Mouse (Mus musculus) cerebellum, postnatal 25 days (tissue): ENCODE results near the gene Csdc2.

Experiments used
- DNase-seq, 2 experiments: peaks; one replicate each; pipeline ENCODE4 v3.0.0; 2021; ENCODE audit warnings: mixed read lengths in 2 of 2

Csdc2 gene

DNA sequence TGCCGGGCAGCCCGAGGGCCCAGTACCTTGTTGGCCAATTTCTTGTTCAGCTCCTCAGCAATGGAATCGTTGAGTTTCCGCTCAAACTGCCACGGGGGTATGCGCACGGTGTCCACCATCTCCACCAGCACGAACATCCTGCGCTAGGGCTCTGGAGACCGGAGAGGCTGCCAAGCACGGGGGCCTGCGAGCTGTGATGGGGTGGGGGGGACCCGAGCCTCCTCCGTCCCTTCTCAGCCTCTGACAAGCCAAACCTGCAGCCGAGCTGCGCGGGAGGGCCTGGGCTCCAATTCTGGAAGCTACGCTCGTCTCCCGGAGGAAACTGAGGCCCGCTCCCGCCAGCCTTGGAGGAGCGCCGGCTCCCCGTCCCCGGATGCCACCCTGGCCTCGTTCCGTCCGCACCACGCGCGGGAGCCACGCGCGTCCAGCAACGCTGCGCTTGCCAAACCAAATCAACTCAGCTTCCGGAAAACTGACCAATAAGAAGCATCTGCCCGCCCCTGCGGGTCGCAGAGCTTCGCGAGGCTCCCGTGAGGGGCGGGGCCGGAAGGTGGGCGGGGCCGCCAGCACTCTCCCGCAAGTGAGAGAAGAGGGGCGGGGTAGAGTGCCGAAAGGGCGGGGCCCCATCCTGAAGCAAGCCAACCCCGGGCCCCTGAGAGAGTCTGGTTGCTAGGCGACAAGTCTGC is 10.7 kb upstream of the Csdc2 start, which contains the start of gene Polr3h:
Gene Polr3h, minus strand, starts transcription at position 481 of the 686 bp plus-strand sequence.
- peak; percentile 92 to 98 for DNase-seq

DNA sequence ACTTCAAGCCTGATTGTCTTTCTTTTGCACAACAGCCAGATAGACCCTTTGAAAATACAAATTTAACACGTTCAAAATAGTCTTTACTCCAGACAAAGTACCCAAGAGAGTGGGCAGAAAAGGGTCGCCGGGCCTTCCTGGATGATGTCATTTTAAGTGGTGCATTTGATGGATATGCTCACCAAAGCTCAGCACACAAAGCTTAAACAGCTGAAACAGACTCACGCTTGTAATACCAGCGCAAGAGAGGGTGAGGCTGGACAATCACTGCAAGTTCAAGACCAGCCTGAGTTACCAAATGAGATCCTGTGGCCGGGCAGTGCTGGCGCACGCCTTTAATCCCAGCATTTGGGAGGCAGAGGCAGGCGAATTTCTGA is 10.1 kb upstream of the Csdc2 start:
- DNase-seq: no peak

- DNase-seq: no peak
These were observed 8.8 kb upstream of the Csdc2 start for GRCm38 (mm10) chr15:81927741-81928140.

DNA sequence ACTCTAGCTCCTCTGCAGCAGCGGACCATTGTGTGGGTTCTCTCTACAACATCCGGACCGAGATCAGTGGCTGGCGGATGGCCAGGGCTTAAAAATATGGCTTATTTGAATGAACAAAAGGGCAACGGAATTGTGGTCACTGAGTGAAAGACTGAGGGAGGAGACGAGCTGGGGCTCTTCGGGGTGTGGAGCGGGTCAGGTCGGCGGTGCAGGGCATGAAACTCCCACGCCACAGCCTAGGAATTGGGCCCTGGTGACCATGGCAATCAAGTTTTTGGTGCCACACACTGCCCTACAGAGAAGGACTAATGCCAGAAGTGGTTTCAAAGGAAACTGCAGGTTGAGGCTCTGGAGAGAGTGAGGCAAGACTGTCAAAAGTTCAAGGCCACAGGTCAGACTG is 8.3 kb upstream of the Csdc2 start:
- no peak for DNase-seq

DNA sequence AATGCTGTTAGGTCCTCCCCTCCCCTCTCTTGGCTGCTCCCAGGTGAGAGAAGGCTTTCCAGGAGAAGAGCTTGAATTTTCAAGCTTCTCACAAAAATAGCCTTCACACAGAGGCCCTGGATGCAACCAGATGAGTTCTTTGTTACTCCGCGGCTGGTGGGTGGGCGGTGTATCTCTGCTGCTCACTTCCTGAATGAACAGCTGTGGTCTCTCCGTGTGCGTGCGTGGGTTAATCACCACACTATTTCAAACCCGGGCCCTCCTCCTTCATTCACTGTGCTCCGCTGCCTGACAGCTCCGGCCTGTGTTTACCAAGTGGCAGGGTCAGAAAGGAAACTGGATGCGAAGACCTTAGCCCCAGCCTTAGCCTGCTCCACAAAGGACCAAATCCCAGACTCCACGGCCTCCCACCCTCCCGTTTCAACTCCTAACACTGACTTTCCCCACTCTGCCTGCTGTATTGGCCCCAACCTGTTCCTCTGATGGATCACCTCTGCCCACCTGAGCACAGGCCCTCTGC is 3.5 kb upstream of the Csdc2 start:
- no peak for DNase-seq

- DNase-seq: no peak
These were observed 2.6 kb upstream of the Csdc2 start for GRCm38 (mm10) chr15:81933986-81934385.

GRCm38 (mm10) chr15:81935869-81936637 is 506 bp upstream of the Csdc2 start:
- no peak for DNase-seq

DNA sequence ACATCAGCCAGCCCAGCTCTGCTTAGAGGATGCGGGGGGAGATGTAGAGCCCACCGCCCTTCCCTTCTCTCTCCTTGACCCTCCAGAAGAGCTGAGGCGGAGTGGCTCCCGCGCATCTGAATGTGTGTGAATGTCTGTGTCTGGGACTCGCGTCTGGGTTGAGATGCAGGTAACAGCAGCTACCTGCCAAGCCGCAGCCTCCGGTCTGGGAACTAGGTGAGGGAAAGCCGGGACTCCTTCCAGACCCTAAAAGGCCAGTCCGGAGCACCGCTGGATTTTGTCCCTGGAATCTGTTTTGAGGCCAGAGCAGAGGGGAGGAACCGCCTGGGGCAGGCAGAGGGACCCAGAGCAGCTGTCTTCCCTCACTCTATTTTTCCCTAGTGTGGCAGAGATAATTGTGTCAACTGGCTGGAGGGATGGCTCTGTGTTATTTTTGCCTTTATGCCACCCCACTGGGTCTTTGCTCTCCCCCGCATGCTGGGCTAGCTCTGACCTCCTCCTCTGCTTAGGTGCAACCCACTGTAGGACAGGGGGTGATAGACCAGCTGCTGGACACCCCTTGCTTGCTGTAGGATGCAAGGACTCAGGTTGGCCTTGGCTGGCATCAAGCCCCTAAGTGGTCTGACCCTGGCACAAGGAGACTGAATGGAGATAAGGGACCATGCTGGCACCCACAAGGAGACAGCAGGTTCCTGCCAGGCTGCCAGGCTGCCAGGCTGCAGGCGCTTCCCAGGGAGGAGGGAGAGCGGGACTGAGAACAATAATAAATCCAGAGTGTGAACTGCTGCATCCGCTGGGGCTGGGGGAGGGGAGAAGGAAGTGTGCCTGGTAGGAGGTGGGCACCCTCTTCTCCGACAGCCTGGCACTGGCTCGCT is 776 bp downstream of the Csdc2 start:
- peak; percentile 62 to 69 for DNase-seq

DNA sequence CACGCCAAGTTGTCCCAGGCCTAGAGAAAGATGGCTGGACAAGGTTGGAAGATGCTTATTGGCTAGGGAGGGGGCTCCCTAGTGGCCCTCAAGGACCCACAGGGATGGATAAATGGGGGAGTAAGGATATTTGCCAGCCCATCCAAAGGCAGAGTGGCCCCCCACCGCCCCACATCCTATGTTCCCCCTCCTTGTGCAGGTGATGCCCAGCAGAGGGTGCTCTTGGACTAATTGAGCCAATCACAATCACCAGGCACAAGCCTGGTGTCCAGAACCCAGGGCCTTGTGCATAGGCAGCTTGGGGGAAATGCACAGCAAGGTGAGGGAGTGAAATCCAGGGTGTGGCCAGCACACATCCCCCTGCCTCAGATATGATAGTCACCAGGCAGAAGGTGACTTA is 1.7 kb downstream of the Csdc2 start:
- peak; percentile 75 to 85 for DNase-seq

DNA sequence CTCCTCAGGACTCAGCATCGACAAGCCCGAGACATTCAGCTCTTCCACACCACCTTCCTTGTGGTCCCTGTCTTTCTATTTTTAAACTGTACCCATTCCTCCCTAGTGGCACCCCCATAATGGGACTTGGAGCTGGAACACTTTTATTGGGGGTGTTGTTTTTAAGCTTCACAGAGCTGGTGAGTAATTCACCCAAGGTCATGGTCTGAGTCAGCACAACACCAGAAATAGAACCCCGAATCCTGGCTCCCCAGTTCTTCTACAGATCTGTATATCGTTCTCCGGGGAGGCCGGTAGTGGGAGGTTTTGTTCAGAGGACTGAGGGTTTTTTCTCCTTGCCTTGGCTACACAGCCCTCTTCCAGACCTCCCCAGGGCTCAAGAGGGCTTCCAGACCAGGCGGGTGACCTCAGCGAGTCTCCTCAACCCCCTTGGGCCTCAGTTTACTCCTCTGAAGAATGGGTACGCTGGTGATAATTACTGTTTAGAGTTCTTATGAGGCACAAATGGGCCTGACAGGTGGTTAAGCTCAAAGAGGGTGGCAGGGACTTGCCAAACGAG is 2.7 kb downstream of the Csdc2 start:
- DNase-seq: no peak

DNA sequence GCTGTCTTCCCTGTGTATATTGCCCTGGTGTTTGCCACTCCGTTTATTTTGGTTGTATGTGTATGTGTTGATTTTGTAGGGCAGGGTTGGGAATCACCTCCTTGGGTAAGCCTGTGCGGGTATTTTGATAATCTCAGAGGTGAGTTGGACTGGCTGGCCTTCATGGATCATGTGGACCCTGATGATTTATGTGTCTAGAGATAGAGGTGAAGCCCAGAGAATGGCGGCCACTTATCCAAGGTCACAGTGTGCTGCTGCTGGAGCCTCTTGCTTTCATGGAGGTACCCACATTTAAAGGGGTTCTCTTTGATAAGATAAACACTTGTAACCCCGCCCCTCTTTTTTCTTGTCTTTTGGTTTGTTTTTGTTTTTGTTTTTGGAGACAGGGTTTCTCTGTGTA is 3.2 kb downstream of the Csdc2 start:
- no peak for DNase-seq

DNA sequence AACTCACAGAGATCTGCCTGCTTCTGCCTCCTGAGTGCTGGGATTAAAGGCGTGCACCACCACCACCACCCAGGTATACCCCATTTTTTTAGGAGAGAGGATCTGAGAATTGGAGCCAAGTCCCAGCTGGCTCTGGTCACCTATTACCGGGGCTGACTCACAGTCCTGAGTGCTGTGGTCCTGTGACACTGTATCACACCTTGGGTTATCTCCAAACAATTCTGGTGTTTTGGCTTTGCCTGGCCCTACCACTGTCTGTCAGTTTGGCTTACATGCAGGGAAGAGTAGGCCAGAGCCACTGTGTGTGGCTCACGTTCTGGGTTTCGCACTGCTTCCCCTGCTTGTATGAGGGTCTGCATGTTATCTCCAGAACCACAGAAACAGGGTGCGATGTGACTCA is 3.7 kb downstream of the Csdc2 start:
- no peak for DNase-seq

DNA sequence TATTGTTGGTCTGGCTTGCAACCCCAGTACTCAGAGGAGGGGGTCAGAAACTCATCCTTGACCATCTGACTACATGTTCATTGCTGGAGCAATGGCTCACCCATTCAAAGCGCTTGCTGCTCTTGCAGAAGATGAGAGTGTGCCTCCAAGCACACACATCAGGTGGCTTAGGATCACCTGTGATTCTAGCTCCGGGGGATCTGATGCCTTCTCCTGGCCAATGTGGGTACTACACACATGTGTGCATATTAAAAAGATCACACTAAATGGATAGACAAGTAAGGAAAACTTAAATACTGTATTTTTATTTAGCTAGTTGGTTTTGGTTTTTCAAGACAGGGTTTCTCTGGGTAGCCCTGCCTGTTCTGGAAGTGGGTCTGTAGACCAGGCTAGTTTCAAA is 4.5 kb downstream of the Csdc2 start:
- DNase-seq: no peak

DNA sequence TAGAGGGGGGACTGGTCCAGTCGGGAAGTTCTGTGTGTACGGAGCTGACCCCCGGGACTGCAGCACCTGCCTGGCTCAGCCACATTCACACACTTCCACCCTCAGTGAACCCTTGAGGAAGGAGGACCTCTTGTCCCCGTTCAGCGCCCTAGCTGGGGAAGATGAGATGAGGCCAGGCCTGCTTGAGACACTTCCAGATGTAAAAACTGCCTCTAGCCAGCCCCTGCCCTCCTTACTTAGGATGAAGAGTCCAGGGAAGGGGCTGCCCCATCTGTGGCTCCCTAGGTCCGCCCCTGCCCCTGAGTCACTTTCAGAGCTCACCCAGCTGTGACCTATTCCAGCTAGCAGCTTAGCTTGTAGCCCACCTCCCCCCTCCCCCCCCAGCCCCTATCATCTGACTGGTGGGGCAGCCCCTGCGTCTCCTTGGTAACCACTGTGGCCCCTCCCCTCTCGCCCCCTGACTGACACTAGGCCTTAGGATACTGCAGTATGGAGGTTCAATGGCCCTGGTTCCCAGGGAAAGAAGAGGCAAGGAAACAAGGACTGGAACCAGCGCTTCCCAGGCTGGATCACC is 6.7 kb downstream of the Csdc2 start:
- DNase-seq: no peak

DNA sequence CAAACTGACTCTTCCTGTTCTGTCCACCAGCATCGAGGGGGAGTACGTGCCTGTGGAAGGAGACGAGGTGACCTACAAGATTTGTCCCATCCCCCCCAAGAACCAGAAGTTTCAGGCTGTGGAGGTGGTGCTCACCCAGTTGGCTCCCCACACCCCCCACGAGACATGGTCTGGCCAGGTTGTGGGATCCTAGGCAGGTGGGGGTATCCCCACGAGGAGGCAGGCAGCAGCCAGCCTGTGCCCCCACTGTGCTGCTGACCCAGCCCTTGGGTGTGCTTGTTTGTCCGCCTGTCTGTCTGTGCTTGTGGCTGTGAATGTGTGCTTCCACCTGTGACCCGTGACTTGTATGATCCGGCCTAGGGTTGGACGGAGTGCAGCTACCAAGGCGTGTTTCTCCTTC is 12.5 kb downstream of the Csdc2 start:
- DNase-seq: no peak

DNA sequence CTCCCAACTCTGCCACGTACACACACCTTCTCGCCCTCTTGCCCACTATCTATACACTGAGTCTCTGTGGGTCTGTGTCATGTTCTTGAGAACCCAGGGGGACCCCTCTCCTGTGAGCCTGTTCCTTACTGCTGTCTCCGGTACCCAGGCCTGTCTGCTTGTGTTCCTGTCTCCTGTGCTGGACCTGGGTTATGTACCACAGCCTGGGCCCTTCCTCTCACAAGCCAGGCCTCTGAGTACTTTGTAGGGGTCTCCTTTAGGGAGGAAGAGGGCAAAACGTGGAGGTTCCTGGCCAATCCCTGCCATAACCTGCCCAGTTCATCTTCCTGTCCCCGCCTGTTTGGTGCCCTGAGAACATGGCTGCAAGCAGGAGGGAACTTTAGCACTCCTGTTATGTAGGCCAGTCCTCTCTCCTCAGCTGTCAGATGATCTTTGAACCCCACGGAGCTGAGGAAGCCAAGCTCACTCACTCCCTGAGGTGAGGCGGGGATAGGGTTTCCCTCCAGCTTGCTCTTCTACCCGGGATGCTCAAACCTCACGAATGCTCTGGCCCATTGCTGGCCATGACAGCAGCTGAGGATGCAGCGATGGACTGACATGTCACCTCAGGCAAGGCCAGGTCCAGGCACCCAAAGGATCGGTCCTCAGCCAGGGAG is 13.0 kb downstream of the Csdc2 start:
- no peak for DNase-seq

GRCm38 (mm10) chr15:81950716-81951115 is 14.2 kb downstream of the Csdc2 start:
- DNase-seq: no peak

DNA sequence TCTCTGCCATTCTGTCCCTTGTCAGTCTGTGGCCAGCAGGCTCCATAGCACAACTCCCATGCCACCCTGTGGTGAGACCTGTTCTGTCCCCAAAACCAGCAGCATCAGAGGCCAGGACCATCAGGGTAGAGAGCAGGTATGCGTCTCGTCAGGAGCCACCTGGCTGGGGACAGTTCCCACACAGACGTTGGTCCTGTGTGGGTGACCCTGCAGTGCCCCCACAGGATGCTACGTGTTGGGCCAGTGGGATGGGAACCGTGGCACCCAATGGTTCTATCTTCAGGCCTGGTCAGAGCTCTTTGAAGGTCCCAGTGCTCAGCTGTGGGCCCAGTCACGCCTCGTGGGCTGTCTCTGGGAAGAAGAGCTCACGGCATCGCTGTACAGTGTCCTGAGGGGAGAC is 14.6 kb downstream of the Csdc2 start:
- no peak for DNase-seq

- no peak for DNase-seq
These were observed 15.8 kb downstream of the Csdc2 start for GRCm38 (mm10) chr15:81952310-81952709.

DNA sequence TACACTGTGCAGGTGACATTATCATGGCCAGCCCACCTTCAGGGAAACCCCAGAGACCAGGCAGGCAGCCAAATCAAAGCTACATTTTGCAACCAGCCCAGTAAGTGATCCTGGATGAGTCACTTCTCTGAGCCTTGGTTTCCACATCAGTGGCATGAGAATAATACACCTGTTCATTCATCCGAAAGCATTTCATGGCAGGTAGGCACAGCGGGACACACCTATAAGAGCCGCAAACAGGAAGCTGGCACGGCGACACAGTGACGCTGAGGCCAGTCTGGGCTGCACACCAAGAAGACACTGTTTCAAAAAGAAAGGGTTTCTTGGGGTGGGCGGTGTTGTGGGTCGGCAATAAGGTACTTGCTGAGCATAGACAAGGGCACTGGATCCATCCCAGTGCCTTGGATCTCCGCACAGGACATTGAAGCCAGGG is 17.6 kb downstream of the Csdc2 start:
- peak; percentile 72 to 85 for DNase-seq

- DNase-seq: no peak
These were observed 18.2 kb downstream of the Csdc2 start for GRCm38 (mm10) chr15:81954716-81955115.

DNA sequence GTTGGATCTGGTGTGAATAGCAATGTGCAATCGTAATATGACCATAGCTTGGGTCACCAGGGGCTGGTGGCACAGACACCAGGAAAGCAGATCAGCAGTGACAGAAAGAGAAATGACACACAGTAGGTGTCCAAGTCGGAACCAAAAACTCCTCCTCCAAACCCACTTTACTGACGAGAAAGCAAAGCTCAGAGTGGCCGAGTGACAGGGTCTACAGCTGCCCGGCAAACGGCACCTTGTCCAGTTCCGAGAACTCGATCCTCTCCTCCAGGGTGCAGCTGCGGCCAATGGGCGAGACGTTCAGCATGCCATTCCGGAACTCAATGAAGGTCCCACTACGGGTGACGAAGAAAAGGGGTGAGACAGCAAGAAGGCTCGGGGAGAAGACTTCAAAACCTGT is 18.9 kb downstream of the Csdc2 start:
- DNase-seq: no peak
